Mouse (Mus musculus): Measurements from ENCODE around the gene Tns2. TPM values are rescaled to one million over a fixed set of nuclear protein-coding genes. Genes with fewer than 3 reads are reported as not detected.

The Tns2 gene
- total and polyA plus RNA-seq, 2 experiments from 2014 or later: 24.6 to 57.9 TPM

DNA sequence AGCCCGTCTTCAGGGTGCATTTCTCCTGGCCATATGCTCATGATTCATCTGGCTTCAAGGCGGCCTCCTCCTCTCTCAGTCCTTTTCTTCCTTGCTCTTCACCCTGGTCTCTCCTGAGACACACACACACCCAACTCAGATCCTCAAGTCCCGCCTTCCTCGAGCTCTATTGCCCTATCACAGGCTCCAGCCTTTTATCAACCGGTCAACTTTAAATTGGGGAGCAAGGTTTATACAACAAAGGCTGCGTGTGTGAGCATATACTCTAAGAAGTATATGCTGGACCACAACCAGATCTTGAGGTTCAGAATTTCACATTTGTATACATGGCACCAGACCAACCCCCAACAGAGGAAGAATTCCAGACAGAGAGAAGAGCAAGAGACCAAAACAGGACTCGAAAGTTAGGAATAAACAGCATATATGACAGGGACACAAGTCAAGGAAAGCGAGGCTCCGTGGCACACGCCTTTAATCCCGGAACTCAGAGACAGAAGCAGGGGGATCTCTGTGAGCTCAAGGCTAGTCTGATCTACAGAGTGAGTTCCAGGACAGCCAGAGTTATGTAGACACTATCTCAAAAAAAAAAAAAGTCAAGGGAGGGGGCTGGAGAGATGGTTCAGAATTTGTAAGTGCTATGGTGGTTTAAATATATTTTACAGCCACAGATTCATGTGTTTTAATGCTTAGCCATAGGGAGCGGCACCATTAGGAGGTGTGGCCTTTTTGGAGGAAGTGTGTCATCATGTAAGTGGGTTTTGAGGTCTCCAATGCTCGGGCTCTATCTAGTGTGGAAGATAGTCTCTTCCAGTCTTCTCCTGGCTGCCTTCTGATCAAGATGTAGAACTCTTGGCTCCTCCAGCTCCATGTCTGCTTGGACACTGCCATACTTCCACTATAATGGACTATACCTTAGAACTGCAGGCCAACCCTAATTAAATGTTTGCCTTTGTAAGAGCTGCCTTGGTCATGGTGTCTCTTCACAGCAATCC is 29.4 kb upstream of the Tns2 start:
- H3K9ac ChIP-seq (replicated peaks; ENCODE audit: low read depth, low read length): no peak overlapping the region
- ATAC-seq (ENCODE audit: insufficient read depth, low read depth): no peak
- H3K27me3 ChIP-seq (ENCODE audit: control insufficient read depth, insufficient read depth, low read length): 0 out of 2 replicates have a peak, but pooled peaks cover 4% of the 10 kb centered on the region
- H3K4me3 ChIP-seq (ENCODE audit: low read depth, low read length): no peak overlapping the region
- no peak for TF ChIP-seq EP300 (IDR thresholded peaks at IDR 0.05; ENCODE audit: low read depth)
- TF ChIP-seq CTCF (IDR thresholded peaks at IDR 0.05; ENCODE audit: low read depth): no peak
- no peak overlapping the region for H3K4me2 ChIP-seq (ENCODE audit: low read depth, low read length)
- no peaks in the 10 kb centered on the region for H3K36me3 ChIP-seq (replicated peaks; ENCODE audit: control insufficient read depth, insufficient read depth, low read length)
- WGBS: 62% methylated on average over 13 of the region's 13 CpGs
- peaks cover 12% of the 10 kb centered on the region; the same call in 1 of the 2 replicates for H3K4me1 ChIP-seq (ENCODE audit: control insufficient read depth, insufficient read depth)
- H3K27ac ChIP-seq (ENCODE audit: low read depth): no peak overlapping the region
- H3K9me3 ChIP-seq (replicated peaks; ENCODE audit: control insufficient read depth, low read length): no peaks in the 10 kb centered on the region
- DNase-seq (ENCODE audit: low spot score): no peak

DNA sequence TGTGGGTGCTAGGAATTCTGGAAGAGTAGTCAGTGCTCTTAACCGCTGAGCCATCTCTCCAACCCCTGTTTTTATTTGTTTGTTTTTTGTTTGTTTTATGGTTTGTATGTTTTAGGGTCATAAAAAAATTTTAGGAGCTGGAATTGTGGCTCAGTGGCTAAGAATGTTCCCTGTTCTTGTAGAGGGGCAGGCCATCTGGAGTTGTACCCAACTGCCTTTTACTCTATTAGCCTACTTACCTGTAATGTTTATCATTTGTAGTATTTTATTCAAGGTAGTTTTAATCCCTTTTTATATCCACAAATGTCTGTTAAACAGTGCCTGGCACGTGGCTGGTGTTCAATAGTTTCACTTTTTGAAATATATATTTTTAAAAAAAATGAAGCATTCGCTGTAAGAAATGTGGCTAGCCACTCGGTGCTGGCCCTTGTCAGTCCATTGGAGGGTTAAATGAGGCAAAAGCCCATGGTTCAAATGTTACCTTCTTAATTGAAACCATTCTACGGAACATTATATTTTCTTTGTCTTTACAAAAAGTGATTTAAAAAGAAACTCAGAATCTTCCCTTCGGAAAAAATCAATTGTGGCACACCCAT is 27.2 kb upstream of the Tns2 start:
- H3K9me3 ChIP-seq (replicated peaks; ENCODE audit: control insufficient read depth, low read length): no peaks in the 10 kb centered on the region
- ATAC-seq (ENCODE audit: insufficient read depth, low read depth): 0 out of 2 replicates have a peak, but pooled peaks have one; percentile 2
- H3K36me3 ChIP-seq (replicated peaks; ENCODE audit: control insufficient read depth, insufficient read depth, low read length): no peaks in the 10 kb centered on the region
- no peaks in the 10 kb centered on the region for H3K27me3 ChIP-seq (ENCODE audit: control insufficient read depth, insufficient read depth, low read length)
- H3K9ac ChIP-seq (replicated peaks; ENCODE audit: low read depth, low read length): 0 out of 2 replicates have a peak overlapping the region, but pooled peaks have one; percentile 8
- TF ChIP-seq EP300 (IDR thresholded peaks at IDR 0.05; ENCODE audit: low read depth): no peak
- TF ChIP-seq CTCF (IDR thresholded peaks at IDR 0.05; ENCODE audit: low read depth): no peak
- H3K4me3 ChIP-seq (ENCODE audit: low read depth, low read length): peak overlapping the region; percentile 77
- H3K27ac ChIP-seq (ENCODE audit: low read depth): peak overlapping the region; percentile 89
- peak overlapping the region; percentile 59 for H3K4me2 ChIP-seq (ENCODE audit: low read depth, low read length)
- no peak for DNase-seq (ENCODE audit: low spot score)
- H3K4me1 ChIP-seq (ENCODE audit: control insufficient read depth, insufficient read depth): peaks cover 17% of the 10 kb centered on the region; the same call in 1 of the 2 replicates
- WGBS: 16% methylated on average over 6 of the region's 6 CpGs

DNA sequence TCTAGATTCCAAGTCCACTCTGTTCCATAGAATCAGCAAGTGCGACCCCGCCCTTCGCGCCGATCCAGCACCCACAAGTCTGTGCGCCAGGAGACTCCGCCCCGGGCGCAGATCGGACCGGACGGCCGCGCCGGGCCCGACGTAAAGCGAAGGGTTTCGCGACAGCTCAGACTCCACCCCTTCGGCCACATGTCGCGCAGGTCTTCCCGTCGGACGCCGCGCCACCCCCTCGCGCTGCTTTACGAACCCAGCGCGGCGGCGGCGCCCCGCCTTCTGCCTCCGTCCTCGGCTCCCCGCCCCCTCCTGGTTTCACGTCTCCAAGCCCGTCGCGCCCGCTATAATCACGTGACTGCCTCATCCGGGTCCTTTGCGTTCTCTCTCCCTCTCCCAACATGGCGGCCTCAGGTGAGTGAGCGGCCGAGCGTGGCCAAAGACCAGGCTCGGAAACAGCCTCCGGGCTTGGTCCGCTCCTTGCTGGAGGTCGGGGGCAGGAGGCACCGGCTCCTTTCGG is 26.6 kb upstream of the Tns2 start, which contains the start of gene Eif4b:
Eif4b (plus strand) TSS at position 215 of the 511 bp plus-strand sequence.
- DNase-seq (ENCODE audit: low spot score) (peak; percentile 99), ATAC-seq (ENCODE audit: insufficient read depth, low read depth) (peak; percentile 94)
- Histone ChIP-seq H3K9ac (replicated peaks; ENCODE audit: low read depth, low read length) (peak within 1 kb of the TSS; percentile 84), H3K36me3 (replicated peaks; ENCODE audit: control insufficient read depth, insufficient read depth, low read length) (no peaks in the 10 kb centered on the region), H3K27ac (ENCODE audit: low read depth) (peak within 1 kb of the TSS; percentile 89), H3K4me1 (ENCODE audit: control insufficient read depth, insufficient read depth) (peaks cover 17% of the 10 kb centered on the region; the same call in 1 of the 2 replicates), H3K4me3 (ENCODE audit: low read depth, low read length) (peak within 1 kb of the TSS; percentile 77), H3K4me2 (ENCODE audit: low read depth, low read length) (peak within 1 kb of the TSS; percentile 81), H3K9me3 (replicated peaks; ENCODE audit: control insufficient read depth, low read length) (no peaks in the 10 kb centered on the region), H3K27me3 (ENCODE audit: control insufficient read depth, insufficient read depth, low read length) (no peaks in the 10 kb centered on the region)
- peak; percentile 16; the same call in 1 of the 2 replicates for TF ChIP-seq CTCF (IDR thresholded peaks at IDR 0.05; ENCODE audit: low read depth)
- peak; percentile 90; the same call in 1 of the 2 replicates for TF ChIP-seq EP300 (IDR thresholded peaks at IDR 0.05; ENCODE audit: low read depth)
- WGBS: under 1% methylated on average over 58 of the region's 58 CpGs

DNA sequence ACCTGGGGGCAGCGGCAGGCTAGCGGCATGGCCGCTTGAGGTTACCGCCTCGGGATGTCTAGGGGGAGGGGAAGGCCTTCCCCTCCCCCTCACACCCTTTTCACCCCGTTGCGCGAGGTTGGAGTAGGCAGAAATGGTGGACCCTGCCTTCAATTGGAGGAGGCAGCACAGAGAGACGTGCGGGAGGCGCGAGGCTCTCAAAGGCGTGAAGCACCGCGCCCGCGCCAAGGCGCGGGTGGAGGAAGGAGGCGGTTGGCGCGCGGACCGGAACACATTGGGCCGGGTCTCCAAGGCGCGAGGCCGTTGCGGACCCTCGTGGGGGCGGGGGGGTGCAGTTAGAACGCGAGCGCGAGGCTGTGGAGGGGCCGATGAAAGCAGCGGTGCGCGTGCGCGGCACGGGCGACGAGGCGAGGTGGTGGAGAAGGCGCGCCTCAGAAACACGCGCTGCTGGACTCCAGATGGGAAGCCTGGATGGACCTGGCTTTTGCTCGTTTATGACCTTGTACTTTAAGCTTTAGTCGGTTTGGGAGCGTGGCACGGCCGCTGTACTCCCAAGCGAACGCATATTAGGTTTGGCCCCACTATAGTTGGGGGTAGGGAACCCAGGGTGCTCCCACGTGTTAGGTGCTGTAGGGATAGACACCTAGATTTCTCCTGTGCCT is 26.0 kb upstream of the Tns2 start:
- peak; percentile 17; the same call in 1 of the 2 replicates for TF ChIP-seq EP300 (IDR thresholded peaks at IDR 0.05; ENCODE audit: low read depth)
- no peak for TF ChIP-seq CTCF (IDR thresholded peaks at IDR 0.05; ENCODE audit: low read depth)
- no peaks in the 10 kb centered on the region for H3K27me3 ChIP-seq (ENCODE audit: control insufficient read depth, insufficient read depth, low read length)
- DNase-seq (ENCODE audit: low spot score) (no peak), ATAC-seq (ENCODE audit: insufficient read depth, low read depth) (peak; percentile 38)
- H3K4me1 ChIP-seq (ENCODE audit: control insufficient read depth, insufficient read depth): peaks cover 17% of the 10 kb centered on the region; the same call in 1 of the 2 replicates
- peak overlapping the region; percentile 89 for H3K27ac ChIP-seq (ENCODE audit: low read depth)
- peak overlapping the region; percentile 84 for H3K9ac ChIP-seq (replicated peaks; ENCODE audit: low read depth, low read length)
- H3K4me2 ChIP-seq (ENCODE audit: low read depth, low read length): peak overlapping the region; percentile 81
- peak overlapping the region; percentile 77 for H3K4me3 ChIP-seq (ENCODE audit: low read depth, low read length)
- WGBS: under 1% methylated on average over 46 of the region's 57 CpGs
- H3K9me3 ChIP-seq (replicated peaks; ENCODE audit: control insufficient read depth, low read length): no peaks in the 10 kb centered on the region
- no peaks in the 10 kb centered on the region for H3K36me3 ChIP-seq (replicated peaks; ENCODE audit: control insufficient read depth, insufficient read depth, low read length)

Data from heart, postnatal 0 days (tissue).